Mouse (Mus musculus) kidney, postnatal 10 days (tissue): ENCODE data around the gene Minos1.

Experiments used
- DNase-seq: peaks from one replicate; pipeline ENCODE4 v3.0.0; 2021; ENCODE audit warnings: mixed read lengths

The Minos1 gene

DNA sequence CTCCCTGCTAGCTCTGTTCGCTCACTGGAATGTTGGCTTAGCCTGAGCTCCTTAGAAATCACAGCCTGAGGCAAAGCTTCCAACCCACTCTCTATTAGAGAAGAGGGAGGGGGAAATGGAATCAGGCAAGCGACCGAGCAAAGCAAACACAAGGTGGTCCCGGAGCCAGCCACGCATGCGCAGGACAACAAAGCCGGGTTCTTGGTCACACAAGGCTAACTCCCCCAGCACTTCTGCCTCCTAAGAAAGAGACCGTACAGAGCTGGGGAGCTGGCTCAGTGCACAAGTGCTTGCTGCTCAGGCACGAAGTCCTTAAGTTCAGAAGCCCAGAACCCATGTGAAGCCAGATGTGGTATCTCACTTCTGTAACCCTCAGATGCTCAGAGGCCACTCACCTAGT, 12.1 kb upstream of the Minos1 start:
- DNase-seq: peak; percentile 57

DNA sequence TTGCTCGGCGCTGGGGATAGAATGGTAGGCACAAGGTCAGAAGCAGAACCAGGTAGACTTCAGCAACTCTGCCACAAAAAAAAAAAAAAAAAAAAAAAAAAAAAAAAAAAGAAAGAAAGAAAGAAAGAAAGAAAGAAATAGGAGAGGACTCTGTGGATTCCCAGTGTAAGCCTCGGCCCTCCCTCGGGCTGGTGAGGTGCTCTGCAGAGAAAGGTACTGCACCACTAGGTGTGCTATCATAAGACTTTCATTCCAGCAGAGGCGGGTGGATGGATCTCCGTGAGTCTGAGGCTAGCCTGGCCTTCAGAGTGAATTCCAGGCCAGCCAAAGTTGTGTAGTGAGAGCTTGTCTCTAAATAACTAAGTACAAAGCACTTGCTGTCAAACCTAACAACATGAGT, 10.9 kb upstream of the Minos1 start:
- no peak for DNase-seq

DNA sequence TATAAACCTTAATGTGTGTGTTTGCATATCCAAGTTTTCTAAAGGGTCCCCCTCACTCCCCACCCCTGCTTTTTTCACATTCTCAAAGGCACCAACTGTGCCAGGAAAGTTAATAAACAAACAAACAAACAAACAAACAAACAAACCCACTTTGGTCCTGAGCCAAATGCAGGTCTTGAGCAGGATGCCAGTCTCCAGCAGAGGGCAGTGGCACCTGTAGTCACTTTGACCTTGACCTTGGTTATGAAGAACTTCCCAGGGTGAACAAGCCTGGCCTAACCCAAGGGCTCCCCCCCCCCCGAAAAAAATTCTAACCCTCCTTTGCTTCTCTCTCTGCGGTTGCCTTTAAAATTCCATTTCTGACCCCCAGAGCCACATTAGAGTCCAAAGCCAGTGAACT, 9.4 kb upstream of the Minos1 start:
- peak; percentile 30 for DNase-seq

DNA sequence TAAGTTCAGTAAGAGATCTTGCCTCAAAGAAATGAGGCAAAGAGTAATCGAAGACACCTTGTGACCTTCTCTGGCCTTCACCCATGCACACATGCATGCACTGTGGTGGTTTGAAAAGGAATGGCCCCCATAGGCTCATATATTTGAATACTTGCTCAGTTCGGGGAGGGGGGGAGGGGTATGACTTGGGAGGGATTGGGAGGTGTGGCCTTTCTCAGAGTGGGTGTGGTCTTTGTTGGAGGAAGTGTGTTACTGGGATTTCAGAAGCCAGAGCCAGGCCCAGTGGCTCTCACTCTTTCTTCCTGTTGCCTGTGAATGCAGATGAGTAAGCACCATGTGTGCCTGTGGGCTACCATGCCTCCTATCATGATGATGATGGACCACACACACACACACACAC, 5.1 kb upstream of the Minos1 start:
- no peak for DNase-seq

DNA sequence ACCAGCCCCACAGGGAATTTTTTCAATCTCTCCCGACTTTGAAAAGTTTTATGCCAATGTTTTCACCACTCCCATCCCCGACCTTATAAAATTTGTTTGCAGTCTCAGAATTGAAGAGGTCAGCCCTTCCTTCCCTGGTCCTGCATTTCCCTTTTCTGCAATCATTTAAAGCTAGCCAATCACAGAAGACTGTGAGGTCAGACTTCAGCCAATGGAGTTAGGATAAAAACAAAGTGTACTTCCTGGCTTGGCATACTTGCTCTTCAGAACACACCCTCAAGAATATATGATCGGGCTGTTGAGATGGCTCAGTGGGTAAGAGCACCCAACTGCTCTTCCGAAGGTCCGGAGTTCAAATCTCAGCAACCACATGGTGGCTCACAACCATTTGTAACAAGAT, 2.2 kb upstream of the Minos1 start:
- no peak for DNase-seq

DNA sequence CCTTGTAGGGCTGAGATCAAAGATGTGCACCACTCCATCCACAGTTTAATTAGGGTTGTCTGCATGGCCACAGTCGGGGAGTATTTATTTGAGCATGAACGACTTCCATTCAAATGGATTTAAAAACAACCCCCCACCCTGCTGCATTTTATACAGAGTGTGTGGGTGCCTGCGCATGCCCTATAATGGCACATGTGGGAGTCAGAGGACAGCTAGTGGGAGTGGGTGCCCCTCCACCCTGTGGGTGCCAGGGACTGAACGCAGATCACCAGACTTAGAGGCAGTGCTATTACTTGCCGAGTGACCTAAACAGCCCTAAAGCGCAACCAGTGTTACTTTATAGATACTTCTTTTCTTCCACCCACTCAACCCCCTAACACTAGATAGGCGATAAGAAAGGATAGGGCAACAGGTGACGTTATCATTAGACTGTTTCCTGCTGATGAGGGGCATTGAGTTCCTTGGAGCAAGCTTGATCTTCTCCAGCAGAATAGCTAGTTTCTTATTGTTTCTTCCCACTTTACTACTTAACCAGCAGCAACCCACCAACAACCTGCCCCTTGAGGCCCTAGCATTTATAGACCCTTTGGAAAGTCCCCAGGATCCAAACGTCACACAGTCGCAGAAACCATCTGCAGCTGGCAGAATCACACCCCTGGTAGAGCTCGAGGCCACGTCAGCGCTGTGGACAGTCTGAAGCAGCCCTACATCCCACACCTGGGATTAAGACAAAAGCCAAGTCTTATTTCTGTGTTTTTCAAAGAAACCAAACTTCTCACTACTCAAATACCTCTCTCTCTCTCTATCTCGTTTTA, 1.2 kb upstream of the Minos1 start:
- no peak for DNase-seq

DNA sequence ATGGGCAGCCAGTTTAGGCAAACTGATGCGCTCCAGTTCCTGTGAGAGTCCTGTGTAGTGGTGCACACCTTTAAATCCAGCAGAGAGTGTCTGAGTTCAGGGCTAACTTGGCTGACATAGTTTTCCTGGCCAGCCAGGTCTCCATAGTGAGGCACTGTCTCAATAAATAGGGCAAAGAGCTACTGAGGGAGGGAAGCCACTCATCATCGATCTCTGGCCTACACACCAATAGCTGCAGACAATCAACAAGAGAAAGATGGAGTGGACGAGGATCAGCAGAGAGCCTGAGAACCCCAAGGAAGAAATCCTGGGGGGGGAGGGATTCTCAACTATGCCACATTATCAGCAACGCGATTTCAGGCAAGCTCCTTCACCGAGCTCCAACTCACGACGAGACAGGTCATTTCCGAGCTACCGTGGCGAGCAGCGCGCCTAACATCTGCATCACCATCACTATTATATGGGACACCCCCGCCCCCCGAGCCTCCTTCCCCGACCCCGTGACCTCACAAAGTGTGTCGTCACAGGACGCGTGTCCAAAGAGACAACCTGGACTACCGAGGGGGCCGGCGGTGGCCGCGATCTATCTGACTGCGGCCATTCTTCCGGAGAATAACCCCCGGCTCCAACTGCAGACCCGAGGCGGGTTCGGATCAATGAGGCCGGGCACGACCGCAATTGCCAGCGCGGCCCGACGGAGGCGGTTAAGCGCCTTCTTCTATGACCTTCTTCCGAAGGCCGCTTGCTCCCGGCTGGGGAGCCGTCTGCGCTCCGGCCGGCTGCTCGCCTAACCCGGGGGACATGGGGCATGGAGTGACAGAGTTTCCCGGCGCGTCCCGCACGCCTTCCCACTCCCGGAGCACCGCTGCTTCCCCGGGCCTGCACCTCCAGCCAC, 860 bp downstream of the Minos1 start:
- peak; percentile 69 for DNase-seq

DNA sequence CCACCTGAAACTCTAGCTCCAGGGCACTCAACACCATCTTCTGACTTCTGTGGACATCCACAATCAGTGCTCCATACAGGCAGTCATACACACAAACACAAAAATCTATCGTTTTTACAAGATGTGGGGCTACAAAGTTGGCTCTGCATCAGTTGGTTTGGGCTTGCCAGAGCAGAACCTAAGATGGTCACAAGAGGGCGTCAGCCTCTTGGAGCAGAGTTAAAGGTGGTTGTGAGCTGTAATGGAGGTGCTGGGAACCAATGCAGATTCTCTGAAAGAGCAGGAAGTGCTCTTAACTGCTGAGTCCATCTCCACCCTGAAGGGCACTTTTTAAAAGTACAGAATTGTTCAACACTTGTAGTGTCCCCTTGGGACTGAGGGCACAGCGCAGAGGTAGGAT, 4.4 kb downstream of the Minos1 start:
- no peak for DNase-seq

DNA sequence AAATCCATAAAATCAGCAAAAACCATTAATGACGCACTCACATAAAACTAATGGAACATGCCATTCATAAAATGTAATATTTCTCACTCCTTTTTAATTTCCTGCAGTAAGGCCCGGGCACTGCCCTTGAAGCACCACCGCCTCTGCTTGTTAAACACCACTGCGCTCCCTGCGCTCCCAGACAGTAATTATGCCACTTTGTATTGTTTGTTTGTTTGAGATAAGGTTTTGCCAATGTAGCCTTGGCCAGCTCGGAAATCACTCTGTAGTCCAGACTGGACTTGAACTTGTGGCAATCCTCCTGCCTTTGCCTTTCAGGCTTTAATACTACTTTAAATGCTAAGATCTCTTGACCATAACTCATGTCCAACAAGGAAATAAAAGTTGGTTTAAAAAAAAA, 6.0 kb downstream of the Minos1 start:
- no peak for DNase-seq

DNA sequence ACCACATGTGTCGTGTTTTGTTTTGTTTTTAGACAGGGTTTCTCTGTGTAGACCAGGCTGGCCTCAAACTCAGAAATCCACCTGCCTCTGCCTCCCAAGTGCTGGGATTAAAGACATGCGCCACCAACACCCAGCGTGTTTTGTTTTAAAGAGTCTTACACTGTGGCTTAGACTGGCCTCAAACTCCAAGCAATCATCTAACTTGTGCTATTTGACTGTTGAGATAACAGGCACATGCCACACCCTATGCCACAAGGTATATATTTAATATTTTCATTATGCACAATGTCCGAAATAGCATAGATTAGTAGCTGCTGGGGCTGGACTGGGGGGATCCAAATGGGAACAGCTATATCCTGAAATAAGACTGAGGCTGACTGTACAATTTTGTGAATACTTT, 8.4 kb downstream of the Minos1 start:
- no peak for DNase-seq

DNA sequence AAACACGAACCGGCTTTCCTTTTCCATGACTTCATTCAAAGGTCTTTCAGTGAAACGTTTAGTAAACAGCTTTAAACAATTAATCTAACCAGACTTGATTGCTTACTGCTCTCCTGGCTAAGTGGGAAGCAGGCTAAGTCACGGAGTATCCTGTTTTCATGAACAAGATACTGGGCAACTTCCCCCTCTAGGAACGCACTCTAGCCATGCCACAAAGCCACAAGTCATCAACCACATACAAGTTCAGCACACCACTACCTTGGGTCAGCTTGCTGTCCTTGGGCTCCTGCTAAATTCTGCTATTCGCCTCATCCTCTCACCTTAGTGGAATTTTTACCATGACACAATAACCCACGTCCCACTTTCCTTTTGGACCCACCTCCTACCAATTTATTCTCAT, 9.9 kb downstream of the Minos1 start:
- DNase-seq: no peak

DNA sequence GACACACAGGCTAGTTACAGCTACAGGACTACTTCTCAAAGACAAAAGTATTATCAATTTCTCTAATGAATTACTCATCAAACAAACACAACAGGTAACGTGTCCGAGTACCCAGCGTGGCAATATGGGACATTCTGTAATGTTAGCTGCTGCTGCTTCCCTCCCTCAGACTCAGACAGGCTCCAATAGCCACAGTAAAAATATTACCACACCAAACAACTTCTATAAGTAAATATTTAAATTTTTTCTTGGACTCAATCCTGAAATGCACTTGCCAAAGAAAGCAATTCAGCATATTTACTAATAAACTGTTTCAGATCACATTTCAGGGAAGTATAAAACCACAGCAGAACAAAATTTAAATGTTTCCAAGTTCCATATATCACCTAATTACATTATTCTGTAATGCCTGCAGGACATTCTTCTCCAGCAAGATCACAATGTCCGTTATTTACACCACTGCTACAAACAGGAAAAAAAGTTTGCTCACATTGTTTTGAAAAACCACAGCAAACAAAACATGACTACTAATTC, 10.6 kb downstream of the Minos1 start:
- no peak for DNase-seq

DNA sequence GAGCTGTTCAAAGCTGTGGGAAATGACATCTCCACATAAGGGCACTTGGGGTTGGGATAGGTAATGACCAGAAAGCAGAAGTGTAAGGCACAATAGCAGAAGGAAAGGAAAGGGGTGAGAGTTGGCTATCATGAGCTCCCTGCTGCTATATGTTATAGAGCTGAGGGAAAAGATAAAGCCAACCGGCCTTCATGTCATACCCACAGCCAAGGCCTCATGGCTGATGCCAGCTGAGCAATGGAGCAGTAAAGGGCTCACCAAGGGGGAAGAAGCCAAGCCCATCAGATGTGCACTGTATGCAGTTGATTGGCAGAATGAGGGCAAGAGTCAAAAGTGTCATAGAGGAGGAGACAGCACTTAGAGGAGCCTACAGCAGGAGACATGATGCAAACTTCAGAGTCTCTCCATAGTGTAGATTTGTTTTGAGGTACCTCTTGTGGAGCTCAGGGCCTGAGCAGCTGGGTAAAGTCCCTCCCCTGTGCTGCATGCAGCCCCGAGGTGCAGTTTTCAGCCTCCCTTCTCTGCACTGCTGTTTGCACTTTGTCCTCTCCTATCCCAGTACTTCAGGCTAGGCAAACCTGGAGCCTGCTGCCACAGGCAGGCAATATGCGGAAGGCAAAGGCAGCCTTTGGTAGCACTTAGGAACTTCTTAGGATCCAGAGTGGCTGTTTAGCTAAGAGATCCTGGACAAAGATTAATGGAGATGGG, 14.4 kb downstream of the Minos1 start:
- peak; percentile 34 for DNase-seq

DNA sequence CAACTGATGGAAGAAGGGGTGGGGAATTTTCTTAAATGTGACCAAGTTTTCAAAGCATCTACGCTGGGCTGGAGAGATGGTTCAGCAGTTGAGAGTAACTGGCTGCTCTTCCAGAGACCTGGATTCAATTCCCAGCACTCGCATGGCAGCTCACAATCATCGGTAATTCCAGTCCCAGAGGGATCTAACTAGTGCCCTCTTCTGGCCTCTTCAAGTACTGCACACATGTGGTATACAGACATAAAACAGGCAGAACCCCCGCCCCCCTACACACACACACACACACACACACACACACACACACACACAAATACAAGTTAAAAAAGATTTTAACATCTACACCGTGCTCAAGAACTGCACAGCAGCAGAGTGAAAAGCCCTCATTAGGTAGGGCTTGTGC, 15.2 kb downstream of the Minos1 start:
- peak; percentile 34 for DNase-seq

DNA sequence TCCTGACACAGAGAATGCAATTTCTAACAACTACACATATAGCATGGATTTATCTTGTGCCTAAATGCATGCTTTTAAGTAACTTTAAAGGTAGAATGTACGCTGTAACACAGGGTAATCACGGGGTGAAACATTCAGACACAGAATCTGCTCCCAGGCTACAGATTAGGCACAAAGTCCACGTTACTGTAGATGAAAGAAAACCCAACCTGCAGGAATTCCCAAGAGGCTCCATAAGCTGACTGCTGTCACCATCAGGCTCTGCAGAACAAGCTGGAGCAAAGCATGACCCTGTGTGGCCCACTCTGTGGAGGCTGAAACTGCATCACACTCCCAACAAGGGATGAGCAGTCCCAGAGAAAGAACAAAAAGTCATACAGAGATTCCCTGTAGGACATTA, 18.4 kb downstream of the Minos1 start:
- DNase-seq: no peak

DNA sequence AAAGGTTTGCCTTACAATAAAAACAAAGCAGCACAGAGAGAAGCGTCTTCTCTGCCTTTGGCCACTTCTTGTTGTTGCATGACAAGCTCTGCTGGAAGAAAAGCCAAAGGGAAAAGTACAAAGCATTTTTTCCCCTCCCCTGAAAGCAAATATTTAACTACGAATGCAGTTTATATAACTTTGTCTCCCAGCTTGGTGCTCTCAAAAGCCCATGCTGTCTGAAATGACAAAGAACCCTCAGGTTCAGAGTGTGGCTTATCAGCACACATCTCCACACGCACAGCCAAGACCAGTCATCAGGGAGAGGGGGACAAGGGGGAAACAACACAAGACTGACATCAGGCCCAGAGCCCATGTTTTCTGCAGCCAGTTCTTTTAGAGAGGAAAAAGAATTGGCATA, 19.5 kb downstream of the Minos1 start:
- peak; percentile 38 for DNase-seq

DNA sequence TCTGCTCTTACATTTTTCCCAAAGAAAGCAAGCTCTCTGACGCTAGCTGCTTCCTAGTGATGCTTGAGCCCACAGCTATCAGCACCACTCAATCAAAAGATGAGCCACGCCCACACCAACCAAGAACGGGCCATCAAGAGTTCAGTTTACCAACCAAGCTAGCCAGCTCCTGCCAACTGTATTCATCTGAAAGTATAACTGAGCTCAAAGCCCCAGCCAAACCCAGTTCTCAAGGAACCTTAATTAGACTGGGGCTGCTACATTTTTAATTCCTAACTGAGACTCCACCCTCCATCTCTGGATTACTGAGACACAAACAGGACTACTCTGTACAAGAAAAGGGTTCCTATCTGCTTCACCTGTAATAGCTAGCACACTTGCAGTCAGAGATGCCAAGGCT, 20.1 kb downstream of the Minos1 start:
- DNase-seq: no peak

DNA sequence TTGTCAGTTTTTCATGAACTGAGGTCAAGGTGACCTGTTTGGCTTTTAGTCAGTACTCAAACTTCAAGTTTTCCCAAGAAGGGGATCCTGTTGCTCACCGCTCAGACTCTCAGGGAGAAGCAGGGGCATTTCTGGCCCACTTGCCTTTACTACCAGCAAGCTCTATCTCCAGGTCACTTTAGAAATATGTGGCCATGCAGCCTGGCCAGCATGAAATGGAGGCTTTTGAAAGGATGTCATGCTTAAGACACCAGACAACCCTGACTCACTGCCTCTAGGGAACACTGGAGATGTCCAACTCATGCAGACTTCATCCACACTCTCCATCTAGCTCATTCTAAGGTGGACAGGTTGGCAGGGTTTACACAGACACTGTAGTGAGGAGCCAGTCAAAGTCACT, 25.5 kb downstream of the Minos1 start:
- no peak for DNase-seq

DNA sequence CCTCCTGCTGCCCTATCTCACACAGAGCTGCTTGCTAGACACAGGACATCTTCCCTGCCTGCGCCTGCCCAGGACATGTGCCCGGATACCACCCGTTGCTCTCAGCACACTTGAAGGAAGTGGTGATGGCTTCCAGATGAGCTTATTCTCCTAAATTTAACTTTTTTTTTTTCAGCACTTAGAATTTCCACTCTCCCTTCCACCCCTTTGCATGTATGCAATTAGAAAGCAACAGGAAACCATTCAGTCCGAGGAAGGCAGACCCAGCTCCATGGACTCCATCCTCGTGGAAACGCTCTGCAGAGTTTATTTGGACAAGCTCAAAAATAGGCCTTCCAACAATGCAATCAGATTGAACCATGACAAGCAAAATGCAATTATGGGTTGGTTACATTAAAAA, 29.4 kb downstream of the Minos1 start:
- DNase-seq: no peak

DNA sequence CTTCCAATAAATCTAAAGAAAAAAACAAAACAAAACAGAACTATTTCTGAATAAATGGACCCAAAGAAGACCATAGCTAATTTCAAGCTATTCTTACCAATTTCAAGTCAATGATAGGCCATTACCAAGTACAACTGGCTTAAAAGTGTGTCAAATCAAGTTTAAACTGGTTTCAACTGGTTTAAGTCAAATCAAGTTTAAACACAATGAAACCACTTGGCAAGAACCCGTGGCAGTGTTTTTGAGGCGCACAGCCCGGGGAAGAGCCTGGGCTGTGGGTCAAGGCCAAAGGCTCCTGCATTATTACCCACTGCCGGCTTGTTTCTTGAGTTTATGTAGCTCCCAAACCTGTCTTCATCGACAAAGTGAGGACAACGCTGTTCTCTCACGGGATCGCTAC, 30.6 kb downstream of the Minos1 start:
- no peak for DNase-seq

DNA sequence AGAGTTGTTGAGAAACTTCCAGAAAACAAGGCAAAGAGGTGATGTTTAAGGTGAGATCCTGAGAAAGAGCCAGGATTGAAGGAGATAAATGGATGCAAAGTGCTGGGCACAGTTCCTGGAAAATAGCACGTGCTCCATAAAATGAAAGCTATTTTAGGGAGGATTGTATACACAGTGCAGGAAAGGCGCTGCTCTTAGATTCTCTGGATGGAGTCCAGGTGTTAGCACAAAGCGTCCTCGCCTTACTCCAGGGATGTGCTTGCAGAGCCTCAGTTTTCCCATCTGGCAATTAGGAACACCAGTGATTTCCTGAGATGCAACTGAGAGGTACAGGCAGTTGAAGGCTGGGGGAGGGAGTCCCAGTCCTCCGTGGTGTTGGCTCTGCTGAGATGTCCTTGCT, 34.7 kb downstream of the Minos1 start:
- DNase-seq: no peak

DNA sequence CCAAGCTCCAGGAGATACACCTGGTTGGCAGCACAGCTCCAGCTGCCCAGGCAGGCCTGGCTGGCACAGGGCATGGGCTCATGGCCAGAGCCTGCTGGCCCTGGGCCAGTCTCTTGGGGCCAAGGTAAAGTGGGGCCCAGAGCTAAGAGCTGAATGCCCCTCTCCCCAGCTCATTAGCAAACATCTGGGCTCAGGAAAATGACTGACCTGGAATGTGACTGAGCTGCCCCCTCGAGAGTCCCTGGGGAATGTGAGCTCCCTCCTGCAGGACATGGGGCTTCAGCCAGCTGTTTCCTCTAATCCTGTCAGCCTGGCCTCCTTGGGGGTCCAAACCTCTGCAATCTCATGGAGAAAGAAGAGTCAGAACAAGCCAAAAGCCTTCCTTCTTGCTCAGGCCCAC, 35.5 kb downstream of the Minos1 start:
- peak; percentile 74 for DNase-seq

DNA sequence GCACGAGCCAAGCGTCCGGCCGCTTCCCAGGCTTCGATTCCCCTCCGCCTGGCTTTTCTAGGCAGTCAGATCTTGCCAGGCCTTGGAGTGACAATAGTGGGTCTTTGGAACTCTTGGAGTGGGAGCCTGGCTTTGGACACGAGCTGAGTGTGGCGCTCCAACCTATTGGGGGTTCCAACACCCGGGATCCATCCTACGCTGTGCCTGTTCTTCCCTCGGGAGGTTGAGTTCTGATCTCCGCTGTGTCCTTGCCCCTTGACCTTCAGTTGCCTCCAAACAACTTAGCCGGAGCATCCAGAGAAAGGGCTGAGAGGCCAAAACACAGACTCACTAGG, 37.8 kb downstream of the Minos1 start:
- DNase-seq: no peak
